Mouse (Mus musculus) limb, embryonic 11.5 days (tissue): ENCODE results near the gene 1190005I06Rik. TPM values are rescaled to one million over a fixed set of nuclear protein-coding genes. Genes with fewer than 3 reads are reported as not detected.
A peak's percentile ranks its signal among the peaks of the same experiment; 100 is the strongest.

ENCODE experiments used
- ATAC-seq: fragments of 200-750 bp; cut with Nextera tagmentation; 2 replicates; pipeline ENCODE4 v1.8.0; 2017; ENCODE audit warnings: low read depth; ENCODE audit not compliant: insufficient number of reproducible peaks, low FRiP score, low TSS enrichment
- DNase-seq: peaks from one replicate; pipeline ENCODE4 v3.0.0-alpha.2; 2015; ENCODE audit warnings: low spot score
- H3K27ac ChIP-seq: fragments of 300-500 bp; sonication (generic); replicated peaks from 2 replicates; pipeline ENCODE4 v1.5.1; 2014; ENCODE audit warnings: low read depth, mild to moderate bottlenecking, low read length
- H3K27me3 ChIP-seq: fragments of 300-500 bp; sonication (generic); 2 replicates; pipeline ENCODE4 v1.6.1; 2014; ENCODE audit warnings: mild to moderate bottlenecking, low read length, mixed read lengths; ENCODE audit not compliant: control insufficient read depth, insufficient read depth
- H3K36me3 ChIP-seq: fragments of 300-500 bp; sonication (generic); 2 replicates; pipeline ENCODE4 v1.6.1; 2014; ENCODE audit warnings: mild to moderate bottlenecking, low read length, moderate library complexity, mixed read lengths; ENCODE audit not compliant: control insufficient read depth, insufficient read depth
- H3K4me1 ChIP-seq: fragments of 300-500 bp; sonication (generic); 2 replicates; pipeline ENCODE4 v1.6.1; 2014; ENCODE audit warnings: low read length, mixed read lengths; ENCODE audit not compliant: control insufficient read depth, insufficient read depth
- H3K4me2 ChIP-seq: fragments of 300-500 bp; sonication (generic); 2 replicates; pipeline ENCODE4 v1.6.1; 2014; ENCODE audit warnings: low read depth, mild to moderate bottlenecking, moderate library complexity; ENCODE audit not compliant: severe bottlenecking
- H3K4me3 ChIP-seq: fragments of 300-500 bp; sonication (generic); 2 replicates; pipeline ENCODE4 v1.5.1; 2014; ENCODE audit warnings: low read depth, low read length
- H3K9ac ChIP-seq: fragments of 300-500 bp; sonication (generic); 2 replicates; pipeline ENCODE4 v1.6.1; 2014; ENCODE audit warnings: mild to moderate bottlenecking, low read length
- H3K9me3 ChIP-seq: fragments of 300-500 bp; sonication (generic); 2 replicates; pipeline ENCODE4 v1.6.1; 2016; ENCODE audit warnings: low read length; ENCODE audit not compliant: control insufficient read depth
- WGBS: fragments of 180-500 bp; shearing (Covaris S2); extraction: QIAGEN DNeasy Blood & Tissue Kit; methylation state at CpG from one replicate; pipeline ENCODE4 v1.1.7; 2014; 5-methylcytosine and 5-hydroxymethylcytosine counted together
- polyA plus RNA-seq: library from polyadenylated mRNA; unstranded; fragments of >200 nt; fragmentation: Nextera tagmentation; extraction: Ambion mirVana; gene quantifications from 2 replicates; pipeline ENCODE4 v1.2.1, GENCODE M21; 2014

Gene 1190005I06Rik
- polyA plus RNA-seq, 1 experiment from 2014 or later = 6.2 TPM

- H3K27ac ChIP-seq = 0 out of 2 replicates have a peak overlapping the region, but pooled peaks have one; percentile 30
- no peak overlapping the region for H3K4me2 ChIP-seq
- 49% methylated on average over 7 of the region's 7 CpGs for WGBS
- no peak overlapping the region for H3K4me3 ChIP-seq
- peak overlapping the region; percentile 17; the same call in 1 of the 2 replicates for H3K9ac ChIP-seq
- DNase-seq = no peak
- no peak for ATAC-seq
- H3K9me3 ChIP-seq = no peaks in the 10 kb centered on the region
- peaks cover 3% of the 10 kb centered on the region; the same call in 1 of the 2 replicates for H3K4me1 ChIP-seq
- H3K27me3 ChIP-seq = no peaks in the 10 kb centered on the region
- no peaks in the 10 kb centered on the region for H3K36me3 ChIP-seq
These were observed 27.0 kb downstream of the 1190005I06Rik start for GRCm38 (mm10) chr8:120620441-120620840.

- DNase-seq (no peak), ATAC-seq (no peak)
- WGBS = 76% methylated on average over 11 of the region's 11 CpGs
- H3K4me2 ChIP-seq = no peak overlapping the region
- no peaks in the 10 kb centered on the region for H3K27me3 ChIP-seq
- no peak overlapping the region for H3K27ac ChIP-seq
- no peak overlapping the region for H3K9ac ChIP-seq
- no peaks in the 10 kb centered on the region for H3K9me3 ChIP-seq
- H3K4me1 ChIP-seq = peaks cover 3% of the 10 kb centered on the region; the same call in 1 of the 2 replicates
- H3K4me3 ChIP-seq = no peak overlapping the region
- no peaks in the 10 kb centered on the region for H3K36me3 ChIP-seq
These were observed 27.9 kb downstream of the 1190005I06Rik start for GRCm38 (mm10) chr8:120619235-120620180.

GRCm38 (mm10) chr8:120618110-120618509 lies 29.3 kb downstream of the 1190005I06Rik start:
- DNase-seq (peak; percentile 91), ATAC-seq (no peak)
- no peak overlapping the region for H3K4me3 ChIP-seq
- H3K9ac ChIP-seq = no peak overlapping the region
- no peaks in the 10 kb centered on the region for H3K9me3 ChIP-seq
- no peak overlapping the region for H3K4me2 ChIP-seq
- H3K36me3 ChIP-seq = no peaks in the 10 kb centered on the region
- no peaks in the 10 kb centered on the region for H3K27me3 ChIP-seq
- H3K4me1 ChIP-seq = peaks cover 3% of the 10 kb centered on the region; the same call in 1 of the 2 replicates
- WGBS = 2% methylated on average over 6 of the region's 6 CpGs
- H3K27ac ChIP-seq = no peak overlapping the region

GRCm38 (mm10) chr8:120616663-120617626 lies 30.5 kb downstream of the 1190005I06Rik start:
- no peak overlapping the region for H3K27ac ChIP-seq
- DNase-seq (no peak), ATAC-seq (no peak; the same call in 1 of the 2 replicates)
- 39% methylated on average over 7 of the region's 8 CpGs for WGBS
- H3K4me1 ChIP-seq = peaks cover 3% of the 10 kb centered on the region; the same call in 1 of the 2 replicates
- H3K36me3 ChIP-seq = no peaks in the 10 kb centered on the region
- H3K9me3 ChIP-seq = no peaks in the 10 kb centered on the region
- no peak overlapping the region for H3K9ac ChIP-seq
- H3K4me3 ChIP-seq = no peak overlapping the region
- H3K27me3 ChIP-seq = no peaks in the 10 kb centered on the region
- no peak overlapping the region for H3K4me2 ChIP-seq

GRCm38 (mm10) chr8:120614491-120614890 lies 32.9 kb downstream of the 1190005I06Rik start:
- WGBS = 90% methylated on average over 3 of the region's 3 CpGs
- no peak overlapping the region for H3K27ac ChIP-seq
- no peak overlapping the region for H3K9ac ChIP-seq
- no peaks in the 10 kb centered on the region for H3K27me3 ChIP-seq
- H3K4me3 ChIP-seq = no peak overlapping the region
- ATAC-seq (no peak), DNase-seq (no peak)
- no peaks in the 10 kb centered on the region for H3K4me1 ChIP-seq
- no peaks in the 10 kb centered on the region for H3K9me3 ChIP-seq
- H3K36me3 ChIP-seq = no peaks in the 10 kb centered on the region
- no peak overlapping the region for H3K4me2 ChIP-seq

- ATAC-seq (no peak), DNase-seq (no peak)
- H3K27ac ChIP-seq = no peak overlapping the region
- no peaks in the 10 kb centered on the region for H3K36me3 ChIP-seq
- H3K27me3 ChIP-seq = no peaks in the 10 kb centered on the region
- H3K9ac ChIP-seq = no peak overlapping the region
- no peaks in the 10 kb centered on the region for H3K4me1 ChIP-seq
- 86% methylated on average over 6 of the region's 6 CpGs for WGBS
- H3K4me3 ChIP-seq = no peak overlapping the region
- no peaks in the 10 kb centered on the region for H3K9me3 ChIP-seq
- no peak overlapping the region for H3K4me2 ChIP-seq
These were observed 36.6 kb downstream of the 1190005I06Rik start for GRCm38 (mm10) chr8:120610824-120611223.

- no peaks in the 10 kb centered on the region for H3K27me3 ChIP-seq
- no peak overlapping the region for H3K9ac ChIP-seq
- no peaks in the 10 kb centered on the region for H3K9me3 ChIP-seq
- H3K4me3 ChIP-seq = no peak overlapping the region
- WGBS = 11% methylated on average over 7 of the region's 7 CpGs
- ATAC-seq = no peak
- H3K27ac ChIP-seq = no peak overlapping the region
- peak; percentile 86 for DNase-seq
- no peaks in the 10 kb centered on the region for H3K36me3 ChIP-seq
- H3K4me2 ChIP-seq = no peak overlapping the region
- no peaks in the 10 kb centered on the region for H3K4me1 ChIP-seq
These were observed 39.5 kb downstream of the 1190005I06Rik start for GRCm38 (mm10) chr8:120607885-120608284.

GRCm38 (mm10) chr8:120607460-120607859 lies 40.0 kb downstream of the 1190005I06Rik start:
- ATAC-seq (no peak), DNase-seq (no peak)
- Histone ChIP-seq H3K36me3 (no peaks in the 10 kb centered on the region), H3K4me1 (0 out of 2 replicates have a peak, but pooled peaks cover 3% of the 10 kb centered on the region), H3K27ac (no peak overlapping the region), H3K4me3 (no peak overlapping the region), H3K4me2 (no peak overlapping the region), H3K9me3 (no peaks in the 10 kb centered on the region), H3K27me3 (no peaks in the 10 kb centered on the region), H3K9ac (no peak overlapping the region)
- 84% methylated on average over 9 of the region's 9 CpGs for WGBS
